Comparison of ENCODE assay signal across 28 mouse cellular contexts in genomic region chr14:20743614-20744013, GRCm38 (mm10). TPM values are rescaled to one million over a fixed set of nuclear protein-coding genes. Genes with fewer than 3 reads are reported as not detected.
A peak's percentile ranks its signal among the peaks of the same experiment; 100 is the strongest.
DNase-seq lines count a peak whose midpoint lies in the region; ATAC-seq and TF ChIP-seq lines count a peak whose summit lies in the region.
"Had no signal": no experiment of that assay in that cellular context is flagged by ENCODE, and none has a peak within 500 bp of the region (broad histone marks: within the 10 kb centered on the region; RNA-seq: fewer than 3 reads in every experiment).

No protein-coding gene starts in this region.

- no peak overlapping the region for H3K4me2 ChIP-seq in heart, postnatal 0 days (ENCODE audit: low read depth, low read length)
- no peak overlapping the region for H3K4me2 ChIP-seq in heart, embryonic 12.5 days
- H3K4me2 ChIP-seq in kidney, embryonic 14.5 days (replicated peaks; ENCODE audit: low read depth, low read length) = no peak overlapping the region
- H3K4me2 ChIP-seq in lung, postnatal 0 days (replicated peaks; ENCODE audit: low read depth, low read length) = no peak overlapping the region
- H3K4me2 ChIP-seq: embryonic facial prominence, embryonic 13.5 days; forebrain, embryonic 15.5 days; limb, embryonic 13.5 days; lung, embryonic 15.5 days; midbrain, embryonic 15.5 days; neural tube, embryonic 15.5 days had no signal

- no peak overlapping the region for H3K9ac ChIP-seq in heart, postnatal 0 days (replicated peaks; ENCODE audit: low read depth, low read length)
- H3K9ac ChIP-seq in heart, embryonic 12.5 days = no peak overlapping the region
- H3K9ac ChIP-seq in kidney, embryonic 14.5 days (ENCODE audit: low read depth, low read length) = no peak overlapping the region
- no peak overlapping the region for H3K9ac ChIP-seq in lung, postnatal 0 days (replicated peaks; ENCODE audit: low read depth)
- H3K9ac ChIP-seq: embryonic facial prominence, embryonic 13.5 days; forebrain, embryonic 15.5 days; limb, embryonic 13.5 days; liver, embryonic 14.5 days; lung, embryonic 15.5 days; midbrain, embryonic 15.5 days; neural tube, embryonic 15.5 days had no signal

- no peak for TF ChIP-seq EP300 in heart, postnatal 0 days (IDR thresholded peaks at IDR 0.05; ENCODE audit: low read depth)
- no peak for TF ChIP-seq EP300 in lung, postnatal 0 days (IDR thresholded peaks at IDR 0.05)

- TF ChIP-seq CTCF in heart, postnatal 0 days (IDR thresholded peaks at IDR 0.05; ENCODE audit: low read depth) = peak; percentile 11; the same call in 1 of the 2 replicates
- peak; percentile 47 for TF ChIP-seq CTCF in lung, postnatal 0 days (IDR thresholded peaks at IDR 0.05)

- peak; percentile 51 for DNase-seq in gastrocnemius, adult 18-20 months (ENCODE audit: low spot score)
- no peak for DNase-seq in gastrocnemius, postnatal 25 days
- no peak for DNase-seq in heart, postnatal 0 days (ENCODE audit: low spot score)
- DNase-seq in kidney, postnatal 14 days = peak; percentile 59
- no peak for DNase-seq in lung, postnatal 0 days (ENCODE audit: low spot score)
- no peak for DNase-seq in lung, postnatal 4 days
- DNase-seq: adrenal gland, adult 2 months; adrenal gland, postnatal 36 days; cerebellum, adult 18-20 months; cerebellum, postnatal 10 days; retina, postnatal 1 day; right cerebral cortex, postnatal 14 days; thymus, postnatal 25 days had no signal

- WGBS in heart, postnatal 0 days = 50% methylated on average over 3 of the region's 3 CpGs
- WGBS in heart, embryonic 12.5 days = 69% methylated on average over 3 of the region's 3 CpGs
- 73% methylated on average over 3 of the region's 3 CpGs for WGBS in kidney, embryonic 14.5 days
- WGBS in lung, postnatal 0 days = 41% methylated on average over 3 of the region's 3 CpGs

- H3K36me3 ChIP-seq in heart, postnatal 0 days (replicated peaks; ENCODE audit: control insufficient read depth, insufficient read depth, low read length) = peaks cover 75% of the 10 kb centered on the region
- H3K36me3 ChIP-seq in heart, embryonic 12.5 days = peaks cover 84% of the 10 kb centered on the region
- peaks cover 57% of the 10 kb centered on the region for H3K36me3 ChIP-seq in kidney, embryonic 14.5 days (ENCODE audit: control insufficient read depth, insufficient read depth, low read length)
- peaks cover 4% of the 10 kb centered on the region; the same call in 1 of the 2 replicates for H3K36me3 ChIP-seq in lung, postnatal 0 days (ENCODE audit: insufficient read depth, low read length)

- H3K4me1 ChIP-seq in heart, postnatal 0 days (ENCODE audit: control insufficient read depth, insufficient read depth) = peaks cover 3% of the 10 kb centered on the region; the same call in 1 of the 2 replicates
- H3K4me1 ChIP-seq in heart, embryonic 12.5 days (replicated peaks) = peaks cover 18% of the 10 kb centered on the region
- no peaks in the 10 kb centered on the region for H3K4me1 ChIP-seq in kidney, embryonic 14.5 days (ENCODE audit: control insufficient read depth, insufficient read depth, low read length)
- H3K4me1 ChIP-seq in lung, postnatal 0 days (ENCODE audit: insufficient read depth, low read depth, low read length) = no peaks in the 10 kb centered on the region
- H3K4me1 ChIP-seq: forebrain, embryonic 15.5 days; limb, embryonic 13.5 days; lung, embryonic 15.5 days; midbrain, embryonic 15.5 days had no signal

- no peak overlapping the region for H3K27ac ChIP-seq in heart, postnatal 0 days (ENCODE audit: low read depth)
- H3K27ac ChIP-seq in heart, embryonic 12.5 days (ENCODE audit: poor library complexity, severe bottlenecking) = no peak overlapping the region
- H3K27ac ChIP-seq in kidney, embryonic 14.5 days (ENCODE audit: low read depth, low read length) = no peak overlapping the region
- H3K27ac ChIP-seq in lung, postnatal 0 days (ENCODE audit: low read length) = no peak overlapping the region
- H3K27ac ChIP-seq: embryonic facial prominence, embryonic 13.5 days; forebrain, embryonic 10.5 days; forebrain, embryonic 15.5 days; heart, embryonic 10.5 days; limb, embryonic 13.5 days; liver, embryonic 14.5 days; lung, embryonic 15.5 days; midbrain, embryonic 10.5 days; midbrain, embryonic 15.5 days; neural tube, embryonic 15.5 days had no signal

- H3K27me3 ChIP-seq in heart, postnatal 0 days (ENCODE audit: control insufficient read depth, insufficient read depth, low read length) = no peaks in the 10 kb centered on the region
- no peaks in the 10 kb centered on the region for H3K27me3 ChIP-seq in heart, embryonic 12.5 days (replicated peaks)
- H3K27me3 ChIP-seq in kidney, embryonic 14.5 days (ENCODE audit: control insufficient read depth, insufficient read depth, low read length) = no peaks in the 10 kb centered on the region
- H3K27me3 ChIP-seq in lung, postnatal 0 days (replicated peaks; ENCODE audit: insufficient read depth, low read length) = no peaks in the 10 kb centered on the region
- H3K27me3 ChIP-seq: CH12.LX; embryonic facial prominence, embryonic 13.5 days; forebrain, embryonic 15.5 days; limb, embryonic 13.5 days; lung, embryonic 15.5 days; midbrain, embryonic 15.5 days; neural tube, embryonic 15.5 days had no signal

- ATAC-seq in heart, postnatal 0 days (ENCODE audit: insufficient read depth, low read depth) = no peak
- ATAC-seq in heart, embryonic 12.5 days (ENCODE audit: insufficient number of reproducible peaks, low FRiP score) = no peak
- ATAC-seq in kidney, embryonic 14.5 days (ENCODE audit: low FRiP score, low TSS enrichment) = no peak
- ATAC-seq in lung, postnatal 0 days = 0 out of 2 replicates have a peak, but pooled peaks have one; percentile 14
- ATAC-seq: activated CD4-positive, CD25-positive, alpha-beta regulatory T cell, adult 4 months; forebrain, embryonic 15.5 days; hindbrain, embryonic 16.5 days; midbrain, embryonic 15.5 days had no signal

- H3K9me3 ChIP-seq in heart, postnatal 0 days (replicated peaks; ENCODE audit: control insufficient read depth, low read length) = no peaks in the 10 kb centered on the region
- no peaks in the 10 kb centered on the region for H3K9me3 ChIP-seq in heart, embryonic 12.5 days (replicated peaks)
- no peaks in the 10 kb centered on the region for H3K9me3 ChIP-seq in kidney, embryonic 14.5 days (ENCODE audit: control insufficient read depth, low read length)
- no peaks in the 10 kb centered on the region for H3K9me3 ChIP-seq in lung, postnatal 0 days (ENCODE audit: low read length)
- H3K9me3 ChIP-seq: embryonic facial prominence, embryonic 13.5 days; forebrain, embryonic 10.5 days; forebrain, embryonic 15.5 days; heart, embryonic 10.5 days; limb, embryonic 13.5 days; lung, embryonic 15.5 days; midbrain, embryonic 10.5 days; midbrain, embryonic 15.5 days; neural tube, embryonic 15.5 days had no signal

- no peak overlapping the region for H3K4me3 ChIP-seq in heart, postnatal 0 days (ENCODE audit: low read depth, low read length)
- no peak overlapping the region for H3K4me3 ChIP-seq in heart, embryonic 12.5 days
- H3K4me3 ChIP-seq in kidney, embryonic 14.5 days (ENCODE audit: low read length) = no peak overlapping the region
- H3K4me3 ChIP-seq in lung, postnatal 0 days (ENCODE audit: low read depth, low read length) = no peak overlapping the region
- H3K4me3 ChIP-seq: embryonic facial prominence, embryonic 13.5 days; forebrain, embryonic 10.5 days; forebrain, embryonic 15.5 days; heart, embryonic 10.5 days; limb, embryonic 13.5 days; lung, embryonic 15.5 days; midbrain, embryonic 10.5 days; midbrain, embryonic 15.5 days; neural tube, embryonic 15.5 days had no signal

RNA-seq across cellular contexts. Expression of gene Ndst2, which starts 9.3 kb away (rescaled TPM):
- 1 to 10 TPM; 5.4 to 7.2 TPM for total RNA-seq in gastrocnemius, adult 18-20 months (2021)
- 1 to 10 TPM; 6.0 to 6.6 TPM for total RNA-seq in gastrocnemius, postnatal 25 days (2021)
- 8.0 and 20.3 TPM in 2 replicates for total RNA-seq in heart, postnatal 0 days (2014; rRNA removed; ENCODE audit: low replicate concordance)
- polyA plus RNA-seq in heart, postnatal 0 days (2015; fragmentation: Nextera tagmentation; extraction: Ambion mirVana) = 7.8 and 8.5 TPM in 2 replicates
- 17.9 and 18.8 TPM in 2 replicates for polyA plus RNA-seq in heart, embryonic 12.5 days (2016; fragmentation: Nextera tagmentation; extraction: Ambion mirVana)
- polyA plus RNA-seq in kidney, embryonic 14.5 days (2014; fragmentation: Nextera tagmentation; extraction: Ambion mirVana) = 21.3 and 32.1 TPM in 2 replicates
- polyA plus RNA-seq in lung, postnatal 0 days (2015; fragmentation: Nextera tagmentation; extraction: Ambion mirVana) = 12.9 and 15.6 TPM in 2 replicates

RNA-seq across cellular contexts. Expression of gene Zswim8, which starts 36.3 kb away (rescaled TPM):
- 10 to 100 TPM; 27.3 to 36.0 TPM for total RNA-seq in gastrocnemius, adult 18-20 months (2021)
- total RNA-seq in gastrocnemius, postnatal 25 days (2021) = 10 to 100 TPM; 33.0 to 33.6 TPM
- total RNA-seq in heart, postnatal 0 days (2014; rRNA removed; ENCODE audit: low replicate concordance) = 60.1 and 78.8 TPM in 2 replicates
- polyA plus RNA-seq in heart, postnatal 0 days (2015; fragmentation: Nextera tagmentation; extraction: Ambion mirVana) = 11.6 and 14.2 TPM in 2 replicates
- polyA plus RNA-seq in heart, embryonic 12.5 days (2016; fragmentation: Nextera tagmentation; extraction: Ambion mirVana) = 32.4 and 34.0 TPM in 2 replicates
- polyA plus RNA-seq in kidney, embryonic 14.5 days (2014; fragmentation: Nextera tagmentation; extraction: Ambion mirVana) = 30.1 and 32.1 TPM in 2 replicates
- polyA plus RNA-seq in lung, postnatal 0 days (2015; fragmentation: Nextera tagmentation; extraction: Ambion mirVana) = 21.7 and 24.1 TPM in 2 replicates

RNA-seq across cellular contexts. Expression of gene Chchd1, which starts 40.8 kb away (rescaled TPM):
- 100 to 1,000 TPM; 126 to 132 TPM for total RNA-seq in gastrocnemius, adult 18-20 months (2021)
- 100 to 1,000 TPM; 110 to 119 TPM for total RNA-seq in gastrocnemius, postnatal 25 days (2021)
- 159 and 181 TPM in 2 replicates for total RNA-seq in heart, postnatal 0 days (2014; rRNA removed; ENCODE audit: low replicate concordance)
- polyA plus RNA-seq in heart, postnatal 0 days (2015; fragmentation: Nextera tagmentation; extraction: Ambion mirVana) = 243 and 251 TPM in 2 replicates
- 232 and 236 TPM in 2 replicates for polyA plus RNA-seq in heart, embryonic 12.5 days (2016; fragmentation: Nextera tagmentation; extraction: Ambion mirVana)
- 218 and 327 TPM in 2 replicates for polyA plus RNA-seq in kidney, embryonic 14.5 days (2014; fragmentation: Nextera tagmentation; extraction: Ambion mirVana)
- 109 and 114 TPM in 2 replicates for polyA plus RNA-seq in lung, postnatal 0 days (2015; fragmentation: Nextera tagmentation; extraction: Ambion mirVana)

RNA-seq across cellular contexts. Expression of gene Fut11, which starts 48.8 kb away (rescaled TPM):
- 1 to 10 TPM; 1.8 to 2.1 TPM for total RNA-seq in gastrocnemius, adult 18-20 months (2021)
- total RNA-seq in gastrocnemius, postnatal 25 days (2021) = 1 to 10 TPM; 2.7 to 4.0 TPM
- 11.1 and 14.2 TPM in 2 replicates for total RNA-seq in heart, postnatal 0 days (2014; rRNA removed; ENCODE audit: low replicate concordance)
- 11.4 and 11.9 TPM in 2 replicates for polyA plus RNA-seq in heart, postnatal 0 days (2015; fragmentation: Nextera tagmentation; extraction: Ambion mirVana)
- 20.4 and 21.2 TPM in 2 replicates for polyA plus RNA-seq in heart, embryonic 12.5 days (2016; fragmentation: Nextera tagmentation; extraction: Ambion mirVana)
- 15.1 and 19.9 TPM in 2 replicates for polyA plus RNA-seq in kidney, embryonic 14.5 days (2014; fragmentation: Nextera tagmentation; extraction: Ambion mirVana)
- polyA plus RNA-seq in lung, postnatal 0 days (2015; fragmentation: Nextera tagmentation; extraction: Ambion mirVana) = 24.2 and 26.3 TPM in 2 replicates

RNA-seq across cellular contexts. Expression of gene Camk2g, which starts 50.3 kb away (rescaled TPM):
- total RNA-seq in gastrocnemius, adult 18-20 months (2021) = 100 to 1,000 TPM; 168 to 192 TPM
- total RNA-seq in gastrocnemius, postnatal 25 days (2021) = 100 to 1,000 TPM; 149 to 190 TPM
- total RNA-seq in heart, postnatal 0 days (2014; rRNA removed; ENCODE audit: low replicate concordance) = 74.5 and 107 TPM in 2 replicates
- 60.8 and 72.5 TPM in 2 replicates for polyA plus RNA-seq in heart, postnatal 0 days (2015; fragmentation: Nextera tagmentation; extraction: Ambion mirVana)
- polyA plus RNA-seq in heart, embryonic 12.5 days (2016; fragmentation: Nextera tagmentation; extraction: Ambion mirVana) = 65.4 and 69.5 TPM in 2 replicates
- 33.6 and 50.2 TPM in 2 replicates for polyA plus RNA-seq in kidney, embryonic 14.5 days (2014; fragmentation: Nextera tagmentation; extraction: Ambion mirVana)
- 36.6 and 40.2 TPM in 2 replicates for polyA plus RNA-seq in lung, postnatal 0 days (2015; fragmentation: Nextera tagmentation; extraction: Ambion mirVana)

Comparison
In these comparisons a context has a peak if more than half of its experiments do, and no peak if none do; other contexts are left out.
1. DNase-seq: peak in gastrocnemius, adult 18-20 months (single experiment) and kidney, postnatal 14 days (single experiment); none in gastrocnemius, postnatal 25 days (single experiment), heart, postnatal 0 days (single experiment), lung, postnatal 0 days (single experiment) and lung, postnatal 4 days (0 of 2).